Mouse (Mus musculus) embryonic facial prominence, embryonic 11.5 days (tissue): ENCODE data around the gene Ypel3. TPM values are rescaled to one million over a fixed set of nuclear protein-coding genes. Genes with fewer than 3 reads are reported as not detected.
A peak's percentile ranks its signal among the peaks of the same experiment; 100 is the strongest.

ENCODE experiments used
- ATAC-seq: fragments of 200-750 bp; cut with Nextera tagmentation; replicated peaks from 2 replicates; pipeline ENCODE4 v1.8.0; 2017; ENCODE audit warnings: low read depth; ENCODE audit not compliant: insufficient number of reproducible peaks, low FRiP score, low TSS enrichment
- DNase-seq: peaks from one replicate; pipeline ENCODE4 v3.0.0-alpha.2; 2015; ENCODE audit warnings: low spot score
- H3K27ac ChIP-seq: fragments of 300-500 bp; sonication (generic); replicated peaks from 2 replicates; pipeline ENCODE4 v1.5.1; 2014; ENCODE audit warnings: mild to moderate bottlenecking, low read depth, low read length, control low read depth
- H3K27me3 ChIP-seq: fragments of 300-500 bp; sonication (generic); 2 replicates; pipeline ENCODE4 v1.6.1; 2014; ENCODE audit warnings: mild to moderate bottlenecking, low read length, moderate library complexity, mixed read lengths; ENCODE audit not compliant: control insufficient read depth, insufficient read depth
- H3K36me3 ChIP-seq: fragments of 300-500 bp; sonication (generic); replicated peaks from 2 replicates; pipeline ENCODE4 v1.6.1; 2014; ENCODE audit warnings: low read depth, mild to moderate bottlenecking, low read length, moderate library complexity, mixed read lengths; ENCODE audit not compliant: control insufficient read depth, insufficient read depth
- H3K4me1 ChIP-seq: fragments of 300-500 bp; sonication (generic); 2 replicates; pipeline ENCODE4 v1.6.1; 2014; ENCODE audit warnings: low read length, mixed read lengths; ENCODE audit not compliant: control insufficient read depth, insufficient read depth
- H3K4me2 ChIP-seq: fragments of 300-500 bp; sonication (generic); 2 replicates; pipeline ENCODE4 v1.6.1; 2014; ENCODE audit warnings: low read depth, mild to moderate bottlenecking, control low read depth, low read length, moderate library complexity
- H3K4me3 ChIP-seq: fragments of 300-500 bp; sonication (generic); 2 replicates; pipeline ENCODE4 v1.5.1; 2014; ENCODE audit warnings: low read depth, low read length, control low read depth
- H3K9ac ChIP-seq: fragments of 300-500 bp; sonication (generic); replicated peaks from 2 replicates; pipeline ENCODE4 v1.6.1; 2014; ENCODE audit warnings: mild to moderate bottlenecking, control low read depth, low read length
- H3K9me3 ChIP-seq: fragments of 300-500 bp; sonication (generic); replicated peaks from 2 replicates; pipeline ENCODE4 v1.6.1; 2016; ENCODE audit warnings: mild to moderate bottlenecking, low read length, inconsistent platforms, mixed read lengths; ENCODE audit not compliant: control insufficient read depth
- WGBS: fragments of 180-500 bp; shearing (Covaris S2); extraction: QIAGEN DNeasy Blood & Tissue Kit; methylation state at CpG from one replicate; pipeline ENCODE4 v1.1.7; 2014; 5-methylcytosine and 5-hydroxymethylcytosine counted together
- polyA plus RNA-seq: library from polyadenylated mRNA; unstranded; fragments of >200 nt; fragmentation: Nextera tagmentation; extraction: Ambion mirVana; gene quantifications from 2 replicates; pipeline ENCODE4 v1.2.1, GENCODE M21; 2014

Ypel3 gene
- polyA plus RNA-seq, 1 experiment from 2014 or later: 89.1 TPM

- Histone ChIP-seq H3K4me2 (peak within 1 kb of the TSS; percentile 73), H3K9ac (peak within 1 kb of the TSS; percentile 88), H3K4me1 (peaks cover 3% of the 10 kb centered on the region), H3K4me3 (peak within 1 kb of the TSS; percentile 87), H3K27me3 (no peaks in the 10 kb centered on the region), H3K36me3 (peaks cover 9% of the 10 kb centered on the region), H3K27ac (peak within 1 kb of the TSS; percentile 84), H3K9me3 (no peaks in the 10 kb centered on the region)
- WGBS: 35% methylated on average over 21 of the region's 21 CpGs
- DNase-seq (peak; percentile 12), ATAC-seq (no peak)
Observed at GRCm38 (mm10) chr7:126797411-126798126, 20.8 kb downstream of the Ypel3 start, which contains the start of gene Fam57b. Gene Fam57b, plus strand, starts transcription at chr7:126797668.

GRCm38 (mm10) chr7:126798127-126799049 is 21.6 kb downstream of the Ypel3 start:
- WGBS: under 1% methylated on average over 40 of the region's 40 CpGs
- Histone ChIP-seq H3K4me1 (peaks cover 3% of the 10 kb centered on the region), H3K4me3 (peak overlapping the region; percentile 87), H3K9me3 (no peaks in the 10 kb centered on the region), H3K9ac (peak overlapping the region; percentile 88), H3K27me3 (no peaks in the 10 kb centered on the region), H3K27ac (peak overlapping the region; percentile 84), H3K36me3 (peaks cover 9% of the 10 kb centered on the region), H3K4me2 (peak overlapping the region; percentile 73)
- ATAC-seq (no peak), DNase-seq (peak; percentile 18)

- peak; percentile 98 for DNase-seq
- H3K4me2 ChIP-seq: peak overlapping the region; percentile 73
- ATAC-seq: peak; percentile 95
- WGBS: under 1% methylated on average over 30 of the region's 36 CpGs
- peaks cover 3% of the 10 kb centered on the region for H3K4me1 ChIP-seq
- H3K4me3 ChIP-seq: peak overlapping the region; percentile 87
- peaks cover 9% of the 10 kb centered on the region for H3K36me3 ChIP-seq
- no peaks in the 10 kb centered on the region for H3K27me3 ChIP-seq
- peak overlapping the region; percentile 84 for H3K27ac ChIP-seq
- H3K9ac ChIP-seq: peak overlapping the region; percentile 88
- H3K9me3 ChIP-seq: no peaks in the 10 kb centered on the region
Observed at GRCm38 (mm10) chr7:126799050-126799467, 22.3 kb downstream of the Ypel3 start.

GRCm38 (mm10) chr7:126799468-126800268 is 22.9 kb downstream of the Ypel3 start:
- Histone ChIP-seq H3K9ac (peak overlapping the region; percentile 65), H3K27me3 (no peaks in the 10 kb centered on the region), H3K36me3 (peaks cover 9% of the 10 kb centered on the region), H3K4me3 (peak overlapping the region; percentile 87), H3K9me3 (no peaks in the 10 kb centered on the region), H3K4me1 (peaks cover 3% of the 10 kb centered on the region), H3K4me2 (peak overlapping the region; percentile 73), H3K27ac (peak overlapping the region; percentile 90)
- ATAC-seq: peak; percentile 82
- DNase-seq: no peak
- under 1% methylated on average over 37 of the region's 38 CpGs for WGBS

GRCm38 (mm10) chr7:126800269-126801056 is 23.7 kb downstream of the Ypel3 start:
- Histone ChIP-seq H3K4me3 (peak overlapping the region; percentile 87; the same call in 1 of the 2 replicates), H3K4me1 (peaks cover 3% of the 10 kb centered on the region), H3K27ac (peak overlapping the region; percentile 90; the same call in 1 of the 2 replicates), H3K9me3 (no peaks in the 10 kb centered on the region), H3K4me2 (peak overlapping the region; percentile 73), H3K27me3 (no peaks in the 10 kb centered on the region), H3K36me3 (peaks cover 8% of the 10 kb centered on the region), H3K9ac (peak overlapping the region; percentile 65)
- WGBS: 56% methylated on average over 5 of the region's 5 CpGs
- DNase-seq (no peak), ATAC-seq (no peak)

GRCm38 (mm10) chr7:126801057-126801422 is 24.3 kb downstream of the Ypel3 start:
- no peak overlapping the region for H3K4me2 ChIP-seq
- no peak overlapping the region for H3K4me3 ChIP-seq
- H3K27ac ChIP-seq: no peak overlapping the region
- WGBS: 95% methylated on average over 16 of the region's 16 CpGs
- H3K9me3 ChIP-seq: no peaks in the 10 kb centered on the region
- H3K9ac ChIP-seq: peak overlapping the region; percentile 25
- no peak for DNase-seq
- H3K36me3 ChIP-seq: peaks cover 6% of the 10 kb centered on the region
- H3K27me3 ChIP-seq: no peaks in the 10 kb centered on the region
- no peak for ATAC-seq
- H3K4me1 ChIP-seq: peaks cover 3% of the 10 kb centered on the region
